Mouse (Mus musculus): ENCODE data around the gene Asprv1. TPM values are rescaled to one million over a fixed set of nuclear protein-coding genes. Genes with fewer than 3 reads are reported as not detected.

Asprv1 gene
- polyA plus RNA-seq, 1 experiment: 0.75 TPM

- Histone ChIP-seq H3K27ac (ENCODE audit: control insufficient read depth, insufficient read depth, low read depth, low read length) (peak overlapping the region; percentile 88), H3K36me3 (ENCODE audit: control insufficient read depth, insufficient read depth, low read length) (no peaks in the 10 kb centered on the region)
- TF ChIP-seq POLR2A (IDR thresholded peaks at IDR 0.05; ENCODE audit: control insufficient read depth, low read depth, low read length) (0 out of 2 replicates have a peak, but pooled peaks have one; percentile 9), CTCF (IDR thresholded peaks at IDR 0.05; ENCODE audit: control insufficient read depth, insufficient read depth, insufficient replicate concordance, low read depth, low read length) (no peak)
Observed at GRCm38 (mm10) chr6:86585070-86585600, 42.8 kb upstream of the Asprv1 start.

GRCm38 (mm10) chr6:86586070-86586469, 41.9 kb upstream of the Asprv1 start:
- Histone ChIP-seq H3K4me1 (ENCODE audit: control insufficient read depth, insufficient read depth, low read length) (peaks cover 18% of the 10 kb centered on the region), H3K27me3 (ENCODE audit: control insufficient read depth, insufficient read depth, low read length) (no peaks in the 10 kb centered on the region), H3K36me3 (ENCODE audit: control insufficient read depth, insufficient read depth, low read length) (no peaks in the 10 kb centered on the region), H3K27ac (ENCODE audit: control insufficient read depth, insufficient read depth, low read depth, low read length) (no peak overlapping the region), H3K4me3 (ENCODE audit: control insufficient read depth, low read depth, low read length) (no peak overlapping the region)
- no peak for TF ChIP-seq CTCF (IDR thresholded peaks at IDR 0.05; ENCODE audit: control insufficient read depth, insufficient read depth, insufficient replicate concordance, low read depth, low read length)
- TF ChIP-seq POLR2A (IDR thresholded peaks at IDR 0.05; ENCODE audit: control insufficient read depth, low read depth, low read length): no peak

More at GRCm38 (mm10) chr6:86585070-86585600, 42.8 kb upstream of the Asprv1 start:
- H3K4me1 ChIP-seq (ENCODE audit: control insufficient read depth, insufficient read depth, low read length): peaks cover 24% of the 10 kb centered on the region
- no peaks in the 10 kb centered on the region for H3K27me3 ChIP-seq (ENCODE audit: control insufficient read depth, insufficient read depth, low read length)
- H3K4me3 ChIP-seq (ENCODE audit: control insufficient read depth, low read depth, low read length): peak overlapping the region; percentile 12

GRCm38 (mm10) chr6:86588429-86588828, 39.5 kb upstream of the Asprv1 start:
- Histone ChIP-seq H3K27me3 (ENCODE audit: control insufficient read depth, insufficient read depth, low read length) (no peaks in the 10 kb centered on the region), H3K36me3 (ENCODE audit: control insufficient read depth, insufficient read depth, low read length) (no peaks in the 10 kb centered on the region), H3K27ac (ENCODE audit: control insufficient read depth, insufficient read depth, low read depth, low read length) (no peak overlapping the region), H3K4me3 (ENCODE audit: control insufficient read depth, low read depth, low read length) (no peak overlapping the region), H3K4me1 (ENCODE audit: control insufficient read depth, insufficient read depth, low read length) (peaks cover 18% of the 10 kb centered on the region)
- TF ChIP-seq CTCF (IDR thresholded peaks at IDR 0.05; ENCODE audit: control insufficient read depth, insufficient read depth, insufficient replicate concordance, low read depth, low read length) (no peak), POLR2A (IDR thresholded peaks at IDR 0.05; ENCODE audit: control insufficient read depth, low read depth, low read length) (no peak)

DNA sequence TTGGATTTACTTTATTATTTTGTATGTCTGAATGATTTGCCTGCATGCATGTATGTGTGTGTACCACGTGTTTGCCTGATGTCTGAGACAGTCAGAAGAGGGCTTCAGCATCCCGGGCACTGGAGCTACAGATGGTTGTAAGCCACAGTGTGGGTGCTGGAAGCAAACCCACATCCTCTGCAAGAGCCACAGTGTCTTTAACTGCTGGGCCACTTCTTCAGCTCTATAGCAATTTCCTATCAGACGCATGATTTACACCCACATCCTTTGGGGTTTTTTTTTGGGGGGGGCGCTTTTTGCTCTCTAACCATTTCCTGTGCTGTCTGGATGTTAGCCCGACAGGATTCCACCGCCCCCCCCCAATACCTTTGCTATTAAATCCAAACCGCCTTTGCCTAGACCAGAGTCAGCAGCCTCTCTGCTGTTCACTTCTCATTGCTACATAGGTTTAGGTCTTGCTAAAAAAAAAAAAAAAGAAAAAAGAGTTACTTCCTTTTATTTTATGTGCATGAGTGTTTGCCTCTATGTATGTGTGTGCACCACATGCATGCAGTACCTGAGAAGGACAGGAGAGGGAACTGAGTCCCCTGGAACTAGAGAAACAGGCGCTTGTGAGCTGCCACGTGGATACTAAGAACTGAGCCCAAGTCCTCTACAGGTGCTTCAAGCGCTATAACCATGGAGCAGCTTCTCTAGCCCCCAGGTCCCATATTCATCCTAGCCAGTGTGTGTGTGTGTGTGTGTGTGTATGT, 34.6 kb upstream of the Asprv1 start:
- Histone ChIP-seq H3K27ac (ENCODE audit: control insufficient read depth, insufficient read depth, low read depth, low read length) (no peak overlapping the region), H3K36me3 (ENCODE audit: control insufficient read depth, insufficient read depth, low read length) (no peaks in the 10 kb centered on the region), H3K4me1 (ENCODE audit: control insufficient read depth, insufficient read depth, low read length) (peaks cover 8% of the 10 kb centered on the region), H3K4me3 (ENCODE audit: control insufficient read depth, low read depth, low read length) (no peak overlapping the region), H3K27me3 (ENCODE audit: control insufficient read depth, insufficient read depth, low read length) (no peaks in the 10 kb centered on the region)
- TF ChIP-seq CTCF (IDR thresholded peaks at IDR 0.05; ENCODE audit: control insufficient read depth, insufficient read depth, insufficient replicate concordance, low read depth, low read length) (no peak), POLR2A (IDR thresholded peaks at IDR 0.05; ENCODE audit: control insufficient read depth, low read depth, low read length) (no peak)

GRCm38 (mm10) chr6:86594636-86595035, 33.3 kb upstream of the Asprv1 start:
- Histone ChIP-seq H3K4me1 (ENCODE audit: control insufficient read depth, insufficient read depth, low read length) (peaks cover 8% of the 10 kb centered on the region), H3K27me3 (ENCODE audit: control insufficient read depth, insufficient read depth, low read length) (no peaks in the 10 kb centered on the region), H3K4me3 (ENCODE audit: control insufficient read depth, low read depth, low read length) (peak overlapping the region; percentile 47), H3K36me3 (ENCODE audit: control insufficient read depth, insufficient read depth, low read length) (no peaks in the 10 kb centered on the region), H3K27ac (ENCODE audit: control insufficient read depth, insufficient read depth, low read depth, low read length) (no peak overlapping the region)
- TF ChIP-seq CTCF (IDR thresholded peaks at IDR 0.05; ENCODE audit: control insufficient read depth, insufficient read depth, insufficient replicate concordance, low read depth, low read length): no peak
- TF ChIP-seq POLR2A (IDR thresholded peaks at IDR 0.05; ENCODE audit: control insufficient read depth, low read depth, low read length): no peak

GRCm38 (mm10) chr6:86595865-86596440, 32.0 kb upstream of the Asprv1 start:
- H3K4me3 ChIP-seq (ENCODE audit: control insufficient read depth, low read depth, low read length): no peak overlapping the region
- H3K27me3 ChIP-seq (ENCODE audit: control insufficient read depth, insufficient read depth, low read length): no peaks in the 10 kb centered on the region
- peaks cover 8% of the 10 kb centered on the region for H3K4me1 ChIP-seq (ENCODE audit: control insufficient read depth, insufficient read depth, low read length)
- H3K27ac ChIP-seq (ENCODE audit: control insufficient read depth, insufficient read depth, low read depth, low read length): no peak overlapping the region
- TF ChIP-seq CTCF (IDR thresholded peaks at IDR 0.05; ENCODE audit: control insufficient read depth, insufficient read depth, insufficient replicate concordance, low read depth, low read length): no peak
- no peak for TF ChIP-seq POLR2A (IDR thresholded peaks at IDR 0.05; ENCODE audit: control insufficient read depth, low read depth, low read length)
- no peaks in the 10 kb centered on the region for H3K36me3 ChIP-seq (ENCODE audit: control insufficient read depth, insufficient read depth, low read length)

- no peaks in the 10 kb centered on the region for H3K27me3 ChIP-seq (ENCODE audit: control insufficient read depth, insufficient read depth, low read length)
- TF ChIP-seq POLR2A (IDR thresholded peaks at IDR 0.05; ENCODE audit: control insufficient read depth, low read depth, low read length): no peak
- no peak for TF ChIP-seq CTCF (IDR thresholded peaks at IDR 0.05; ENCODE audit: control insufficient read depth, insufficient read depth, insufficient replicate concordance, low read depth, low read length)
- H3K4me1 ChIP-seq (ENCODE audit: control insufficient read depth, insufficient read depth, low read length): peaks cover 8% of the 10 kb centered on the region
- no peak overlapping the region for H3K27ac ChIP-seq (ENCODE audit: control insufficient read depth, insufficient read depth, low read depth, low read length)
- H3K36me3 ChIP-seq (ENCODE audit: control insufficient read depth, insufficient read depth, low read length): no peaks in the 10 kb centered on the region
- H3K4me3 ChIP-seq (ENCODE audit: control insufficient read depth, low read depth, low read length): no peak overlapping the region
Observed at GRCm38 (mm10) chr6:86598742-86599193, 29.2 kb upstream of the Asprv1 start.

All from testis, adult 2 months (tissue).